Mouse (Mus musculus) retina, postnatal 7 days (tissue): ENCODE results near the gene Bcl2l14.

ENCODE experiments used
- DNase-seq: peaks from one replicate; pipeline ENCODE4 v3.0.0-alpha.2; 2012; ENCODE audit warnings: low read depth, low spot score

Gene Bcl2l14

DNA sequence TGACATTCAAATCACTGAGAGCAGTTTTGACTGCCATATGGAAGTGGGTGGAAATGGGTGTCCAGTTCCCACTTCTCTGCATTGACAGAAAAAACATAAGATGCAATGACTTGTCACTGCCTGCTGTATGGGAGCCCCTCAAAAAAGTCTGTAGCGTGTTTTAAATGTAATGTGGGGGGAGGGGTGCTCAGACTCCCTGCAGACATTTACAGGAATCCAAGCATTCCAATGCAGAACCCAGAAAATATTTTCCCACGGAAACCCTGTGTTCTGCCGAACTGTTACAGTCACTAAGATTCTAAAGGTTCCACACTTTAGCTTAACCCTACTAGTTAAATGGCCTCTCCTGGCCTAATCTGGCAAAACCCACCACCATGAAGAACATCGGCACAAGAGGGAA lies at the start of gene Bcl2l14:
Gene Bcl2l14, plus strand, starts transcription at position 301 of the 400 bp plus-strand sequence.
- DNase-seq: no peak

DNA sequence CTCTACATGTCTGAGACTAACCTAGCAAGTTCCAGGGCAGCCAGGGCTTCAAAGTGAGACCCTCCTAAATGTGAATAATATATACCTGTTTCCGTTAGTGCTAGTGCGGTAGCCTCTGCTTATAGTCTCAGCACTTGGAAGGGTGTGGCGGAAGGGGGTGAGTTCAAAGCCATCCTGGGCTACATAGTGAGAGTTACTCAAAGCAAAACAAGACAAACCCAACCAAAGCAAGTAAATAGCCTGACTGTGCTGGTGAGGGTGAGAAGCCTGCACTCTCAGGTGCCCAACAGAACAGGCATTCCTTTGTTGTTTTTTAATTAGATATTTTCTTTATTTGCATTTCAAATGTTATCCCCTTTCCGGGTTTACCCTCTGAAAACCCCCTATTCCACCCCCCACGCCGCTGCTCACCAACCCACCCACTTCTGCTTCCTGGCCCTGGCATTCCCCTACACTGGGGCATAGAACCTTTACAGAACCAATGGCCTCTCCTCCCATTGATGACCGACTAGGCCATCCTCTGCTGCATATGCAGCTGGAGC lies 47.5 kb upstream of the Bcl2l14 start:
- DNase-seq: no peak

DNA sequence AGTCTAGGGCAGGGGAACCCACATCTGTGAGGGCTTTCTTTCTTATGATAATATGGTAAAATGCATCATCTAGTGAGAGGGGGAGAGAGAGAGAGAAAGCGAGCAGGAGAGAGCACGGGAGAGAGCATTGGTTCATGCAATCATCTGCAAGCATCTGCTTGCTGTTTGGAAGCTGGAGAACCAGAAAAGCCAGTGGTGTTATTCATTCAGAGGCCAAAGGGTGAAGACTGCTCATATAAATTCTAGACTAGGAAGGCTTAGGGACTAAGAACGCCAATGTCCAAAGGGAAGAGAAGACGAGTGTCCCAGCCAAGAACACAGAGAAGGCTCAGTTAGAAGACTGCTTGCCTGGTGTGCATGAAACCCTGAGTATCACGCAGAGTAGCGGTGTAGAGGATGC lies 43.2 kb upstream of the Bcl2l14 start:
- no peak for DNase-seq

DNA sequence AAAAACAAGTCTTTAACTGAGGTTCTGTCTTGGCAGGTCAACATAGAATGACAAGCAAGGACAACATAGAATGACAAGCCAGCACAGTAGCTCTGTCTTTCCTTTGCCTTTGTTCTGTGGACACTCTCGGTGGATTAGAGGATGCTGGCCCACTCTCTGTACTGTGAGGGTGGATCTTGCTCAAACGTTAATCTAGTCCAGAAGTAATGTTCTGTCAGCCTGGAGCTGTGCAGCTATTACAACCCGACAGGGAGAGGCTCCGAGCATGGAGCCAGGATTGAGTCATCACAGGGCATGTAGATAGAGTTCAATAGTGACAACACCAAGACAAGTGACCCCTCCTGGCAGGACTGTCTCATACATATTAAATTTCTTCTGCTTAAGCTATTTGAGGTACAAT lies 42.4 kb upstream of the Bcl2l14 start:
- no peak for DNase-seq

DNA sequence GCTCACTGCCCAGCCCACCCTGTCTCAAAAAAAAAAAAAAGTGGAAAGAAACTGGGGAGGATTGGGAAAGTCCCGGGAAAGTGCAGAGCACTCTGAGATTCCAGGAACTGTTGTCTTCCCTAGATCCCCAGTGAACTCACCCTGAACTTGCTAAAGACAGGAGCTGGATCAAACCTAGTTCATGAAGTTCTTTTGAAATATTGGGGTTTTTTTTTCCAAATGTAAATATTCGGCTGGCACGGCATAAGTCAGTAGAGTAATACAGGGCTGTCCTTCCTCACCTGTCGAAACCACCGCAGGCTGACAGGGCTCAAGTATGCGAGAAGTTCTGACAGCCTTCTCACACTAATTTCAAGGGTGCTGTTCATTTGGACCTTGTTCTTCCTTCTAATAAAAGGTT lies 38.5 kb upstream of the Bcl2l14 start:
- DNase-seq: no peak

DNA sequence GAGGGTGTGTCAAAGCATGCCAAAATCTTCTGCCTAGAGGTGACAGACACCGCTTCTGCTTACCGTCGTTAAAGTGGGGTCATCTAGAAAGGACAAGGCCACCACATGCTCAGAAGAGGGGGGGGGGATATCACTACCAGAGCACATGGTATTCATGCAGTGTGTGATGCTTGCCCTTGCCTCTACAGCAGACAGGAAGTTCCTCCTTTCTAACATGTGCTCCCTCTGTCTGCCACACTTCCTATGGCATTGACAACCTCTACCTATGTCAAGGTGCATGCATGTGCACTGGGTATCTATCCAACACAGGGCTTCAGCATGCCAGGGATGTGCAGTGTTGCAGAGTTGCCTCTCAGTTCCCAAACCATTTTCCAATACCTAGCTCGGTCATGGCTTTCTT lies 36.0 kb upstream of the Bcl2l14 start:
- DNase-seq: no peak

DNA sequence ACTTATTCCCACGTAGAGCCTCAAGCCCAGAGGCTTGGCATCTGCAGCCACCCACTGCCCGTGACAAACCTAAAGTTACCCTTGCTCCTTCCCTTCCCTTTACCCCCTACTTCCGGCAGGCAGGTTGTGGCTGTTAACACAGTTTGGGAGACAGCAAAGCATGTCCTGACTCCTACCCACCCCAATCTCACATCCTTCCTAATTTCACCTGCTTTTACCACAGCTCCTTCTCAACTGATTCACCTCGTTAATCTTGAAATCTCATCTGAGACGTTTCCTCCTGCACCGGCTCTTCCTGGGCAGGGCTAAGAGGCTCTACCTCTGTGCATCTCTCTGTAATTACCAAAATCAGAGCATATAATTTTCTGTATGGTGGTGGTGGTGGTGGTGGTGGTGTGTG lies 31.5 kb upstream of the Bcl2l14 start:
- no peak for DNase-seq

DNA sequence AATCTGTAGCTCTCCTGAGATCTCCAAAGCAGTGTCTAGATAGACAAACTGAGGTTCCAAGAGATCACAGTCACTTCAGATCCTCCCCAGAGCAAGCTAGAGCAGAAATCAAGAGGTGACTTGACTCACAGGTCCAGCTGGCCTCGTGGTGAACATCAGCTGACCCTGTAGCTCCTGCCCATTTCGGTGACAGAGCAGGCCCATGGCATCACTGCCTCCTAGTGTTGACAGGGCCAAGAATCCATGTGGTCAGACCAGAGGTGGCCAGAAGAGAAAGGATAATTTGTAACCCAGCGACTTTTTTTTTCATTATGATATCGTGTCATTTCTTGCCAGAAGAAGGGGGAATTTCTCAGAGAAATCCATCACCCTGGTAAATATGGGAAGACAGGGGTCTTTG lies 30.2 kb upstream of the Bcl2l14 start:
- no peak for DNase-seq

DNA sequence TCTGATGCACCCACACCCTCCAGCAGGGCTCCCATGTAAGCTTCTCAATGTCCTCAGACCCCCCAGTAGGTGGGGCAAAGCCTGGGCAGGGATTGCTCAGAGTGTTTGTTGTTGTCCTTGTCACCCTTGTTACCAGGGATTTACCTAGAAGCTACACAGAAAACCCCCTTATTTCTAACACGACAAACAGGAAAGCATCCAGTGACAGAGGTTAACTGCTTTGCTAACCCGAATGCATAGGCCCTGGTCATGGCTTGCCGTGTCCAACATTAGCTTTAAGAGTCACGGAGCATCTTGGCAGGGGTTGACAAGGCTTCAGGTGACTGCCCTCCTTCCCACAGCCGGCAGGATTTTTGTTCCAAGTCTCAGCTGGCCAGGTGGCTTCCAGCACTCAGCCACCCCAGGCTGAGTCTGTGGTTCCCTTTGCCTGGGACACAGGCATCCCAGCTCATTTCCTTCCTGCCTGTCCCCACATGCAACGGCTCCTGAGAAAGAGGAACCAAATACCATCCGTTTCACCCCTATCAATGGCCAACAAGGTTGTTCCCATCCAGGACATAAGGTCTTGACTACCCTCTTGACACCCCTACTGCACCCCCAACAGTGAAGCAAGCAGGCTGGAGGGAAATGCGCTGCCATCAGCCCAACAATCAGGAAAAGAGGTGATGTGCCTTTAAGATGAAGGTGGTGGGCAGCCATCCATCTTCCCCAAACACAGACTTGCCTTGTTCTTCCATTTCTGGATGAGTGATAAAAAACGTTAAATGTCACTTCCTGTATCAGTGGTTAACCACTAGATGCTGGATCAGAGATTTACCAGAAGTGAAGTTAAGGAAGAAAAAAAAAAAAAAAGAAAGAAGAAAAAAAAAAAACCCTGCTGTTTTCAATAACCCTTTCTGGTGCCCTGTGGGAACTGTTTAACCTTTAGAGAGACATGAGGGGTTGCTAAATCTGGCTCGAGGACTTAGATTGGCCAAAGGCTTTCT lies 29.5 kb upstream of the Bcl2l14 start:
- DNase-seq: no peak

DNA sequence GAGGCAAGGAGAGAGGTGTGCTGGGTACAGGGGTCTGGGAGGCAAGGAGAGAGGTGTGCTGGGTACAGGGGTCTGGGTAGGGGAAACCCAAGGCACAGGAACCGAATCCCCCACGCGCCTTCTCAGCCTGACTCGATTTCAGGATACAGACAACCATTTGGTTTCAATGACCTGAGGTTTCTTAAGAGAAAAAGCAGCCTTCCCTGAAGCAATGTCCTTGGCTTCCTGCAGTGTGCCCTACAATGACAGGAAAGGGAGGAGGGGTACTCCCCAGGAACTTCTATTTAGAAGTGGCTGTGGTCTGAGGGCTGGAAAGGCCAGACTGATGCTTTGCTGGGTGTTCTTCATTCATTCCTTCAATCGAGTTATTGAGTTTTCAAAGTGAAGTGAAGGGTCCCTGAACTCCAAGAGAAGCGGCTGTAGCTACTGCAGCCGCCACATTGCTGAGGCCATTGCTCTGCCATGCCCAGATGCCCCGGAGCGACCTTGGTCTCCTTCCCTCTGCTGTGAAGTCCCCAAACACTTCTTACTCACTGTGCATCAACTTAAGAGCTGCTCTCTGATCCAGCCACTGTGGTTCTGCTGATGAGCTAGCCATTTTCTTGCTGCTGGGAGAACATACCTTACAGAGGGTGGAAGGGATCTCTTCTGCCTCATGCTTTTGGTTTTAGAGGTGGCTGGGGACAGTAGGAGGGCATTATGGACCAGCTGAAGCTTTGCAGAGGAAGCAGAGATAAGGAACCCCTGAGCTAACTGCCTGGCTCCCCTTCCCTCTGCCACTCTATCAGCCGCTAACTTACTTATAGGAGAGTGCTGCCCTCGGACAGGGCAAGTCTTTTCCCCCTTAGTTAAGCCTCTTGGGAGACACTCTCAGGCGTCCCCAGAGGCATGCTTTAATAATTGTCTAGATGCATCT lies 28.5 kb upstream of the Bcl2l14 start:
- no peak for DNase-seq

DNA sequence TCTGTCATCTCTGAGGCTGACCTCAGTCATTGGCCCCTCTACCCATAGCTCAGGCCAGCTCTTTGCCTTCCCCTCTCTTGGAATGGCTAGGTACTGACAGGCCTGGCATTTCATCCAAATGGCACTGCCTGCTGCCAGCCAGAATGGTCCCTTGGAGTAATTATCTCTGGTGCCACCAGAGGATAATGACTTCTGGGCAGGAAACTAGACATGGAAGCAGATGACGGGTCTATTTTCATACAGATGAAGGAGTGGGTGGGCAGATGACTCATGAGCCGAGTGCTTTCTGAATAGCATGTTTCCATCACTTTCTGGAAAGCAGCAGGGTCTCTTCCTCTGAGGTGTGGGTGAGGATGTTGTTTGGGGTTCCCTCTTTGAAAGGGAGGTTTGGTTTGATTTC lies 23.2 kb upstream of the Bcl2l14 start:
- no peak for DNase-seq

DNA sequence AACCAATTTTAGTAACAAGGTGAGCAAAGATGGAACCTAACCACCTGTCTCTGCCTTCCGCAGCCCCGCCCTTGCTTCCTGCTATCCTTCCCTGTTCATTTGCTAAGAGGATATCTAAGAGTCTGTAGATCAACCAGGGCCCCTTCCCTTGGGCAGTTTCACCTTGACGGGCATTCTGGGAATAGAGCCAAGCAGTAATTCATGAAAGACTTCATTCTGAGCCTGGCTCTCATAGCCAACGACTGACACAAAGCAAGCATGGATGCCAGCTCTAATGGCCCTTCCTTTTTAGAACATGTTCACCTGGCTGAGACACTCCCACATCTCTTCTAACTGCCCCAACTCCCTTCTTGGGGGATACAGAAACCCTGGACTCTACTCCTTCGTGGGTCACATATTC lies 18.9 kb upstream of the Bcl2l14 start:
- no peak for DNase-seq

DNA sequence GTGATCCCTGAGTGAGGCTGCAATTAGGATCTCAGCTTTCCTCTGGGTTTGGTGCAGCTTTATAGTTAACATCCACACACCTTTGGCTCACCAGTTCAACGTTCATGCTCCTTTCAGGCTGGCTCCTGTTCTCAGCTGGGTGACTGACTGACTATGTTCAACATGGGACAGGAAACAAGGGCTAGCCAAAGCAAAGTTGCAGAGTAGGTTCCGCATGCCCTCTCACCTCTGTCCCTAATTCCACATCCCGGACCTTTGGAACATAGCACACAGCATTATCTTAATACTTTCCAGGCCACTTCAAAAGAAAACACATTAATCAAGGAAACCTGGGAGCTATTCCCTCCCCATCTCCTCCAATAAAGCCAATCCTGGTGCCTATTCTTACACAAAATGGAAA lies 18.3 kb upstream of the Bcl2l14 start:
- DNase-seq: no peak

DNA sequence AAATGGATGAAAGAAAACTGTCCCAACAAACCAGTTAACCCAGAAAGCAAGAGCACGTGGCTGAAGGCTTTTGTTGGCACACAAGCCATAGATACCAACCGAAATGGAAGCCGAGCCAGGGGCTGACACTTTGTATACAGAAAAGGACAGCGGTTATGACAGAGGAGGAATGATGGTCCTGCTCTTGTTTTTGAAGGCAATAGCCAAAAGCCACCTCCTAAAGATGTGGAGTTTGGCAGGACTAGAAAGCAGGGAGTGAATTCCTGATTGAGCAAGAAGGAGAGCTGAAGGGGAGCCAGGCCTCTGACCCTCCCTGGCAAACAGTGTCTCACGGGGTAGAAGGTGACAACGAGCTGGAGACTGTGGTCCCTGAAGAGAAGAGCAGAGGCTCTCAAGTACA lies 14.7 kb upstream of the Bcl2l14 start:
- no peak for DNase-seq

DNA sequence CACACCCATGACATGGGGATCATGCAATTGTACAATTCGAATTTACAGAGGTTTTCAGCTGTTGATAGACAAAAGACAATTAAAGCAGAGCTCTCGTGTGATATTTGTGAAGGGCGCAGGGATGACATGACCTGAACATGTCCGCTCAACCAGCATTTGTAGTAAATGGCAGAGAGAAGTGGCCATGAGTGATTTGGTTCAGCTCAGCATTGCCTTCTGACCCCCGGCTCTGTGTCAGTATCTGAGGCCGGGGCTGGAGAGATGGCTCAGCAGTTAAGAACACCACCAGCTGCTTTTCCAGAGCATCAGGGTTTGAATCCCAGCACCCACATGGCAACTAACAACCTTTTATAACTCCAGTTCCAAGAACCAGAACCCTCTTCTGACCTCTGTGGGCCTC lies 10.2 kb upstream of the Bcl2l14 start:
- no peak for DNase-seq

DNA sequence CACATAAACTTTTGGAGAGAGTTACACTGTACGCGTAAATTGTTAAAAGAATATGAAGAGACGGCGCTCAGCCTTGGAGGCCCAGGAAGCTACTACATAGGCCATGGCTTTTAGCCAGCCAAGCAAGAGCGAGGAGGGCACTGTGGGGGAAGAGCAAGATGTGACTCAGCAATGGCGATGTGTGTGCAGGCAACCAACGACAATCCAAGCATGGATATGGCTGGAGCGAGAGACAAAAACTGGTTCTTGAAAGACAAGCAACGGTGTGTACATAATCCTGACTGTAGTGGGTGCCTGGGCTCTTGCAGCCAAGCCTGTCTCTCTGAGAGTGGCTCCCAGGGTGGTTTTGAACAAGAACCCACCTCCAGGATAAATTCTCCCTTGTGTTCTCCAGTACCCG lies 8.7 kb upstream of the Bcl2l14 start:
- DNase-seq: no peak

DNA sequence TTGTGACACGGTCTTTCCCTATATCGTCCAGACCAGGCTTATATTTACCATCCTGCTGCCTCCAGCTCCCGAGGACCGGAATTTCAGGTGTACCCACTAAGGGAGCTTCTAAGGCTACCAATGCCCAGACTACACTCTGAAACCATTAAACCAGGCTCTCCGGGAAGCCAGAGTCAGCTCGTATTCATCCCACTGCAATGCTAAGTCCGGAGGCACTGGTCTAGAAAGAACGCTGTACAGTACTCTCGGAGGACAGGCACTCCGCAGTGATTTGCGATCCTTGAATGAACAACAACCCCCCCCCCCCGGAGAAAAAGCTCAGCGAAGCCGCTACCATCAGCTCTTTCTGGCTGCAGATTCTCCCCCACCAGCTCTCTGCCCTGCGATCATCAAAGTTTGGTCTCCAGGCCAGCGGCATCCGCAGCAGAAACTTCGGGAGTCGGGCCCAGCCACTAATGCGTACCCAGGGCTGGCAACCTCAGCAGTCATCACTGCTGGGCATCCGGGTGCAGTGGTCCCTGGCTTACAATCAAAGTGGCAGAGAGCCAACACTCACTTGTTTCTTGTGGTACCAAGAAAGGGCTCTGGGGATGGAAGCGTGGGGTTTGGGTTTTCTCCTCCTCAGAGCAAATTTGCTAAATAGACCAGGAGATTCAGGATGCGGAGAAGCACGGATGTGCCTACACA lies 7.6 kb upstream of the Bcl2l14 start:
- DNase-seq: no peak

DNA sequence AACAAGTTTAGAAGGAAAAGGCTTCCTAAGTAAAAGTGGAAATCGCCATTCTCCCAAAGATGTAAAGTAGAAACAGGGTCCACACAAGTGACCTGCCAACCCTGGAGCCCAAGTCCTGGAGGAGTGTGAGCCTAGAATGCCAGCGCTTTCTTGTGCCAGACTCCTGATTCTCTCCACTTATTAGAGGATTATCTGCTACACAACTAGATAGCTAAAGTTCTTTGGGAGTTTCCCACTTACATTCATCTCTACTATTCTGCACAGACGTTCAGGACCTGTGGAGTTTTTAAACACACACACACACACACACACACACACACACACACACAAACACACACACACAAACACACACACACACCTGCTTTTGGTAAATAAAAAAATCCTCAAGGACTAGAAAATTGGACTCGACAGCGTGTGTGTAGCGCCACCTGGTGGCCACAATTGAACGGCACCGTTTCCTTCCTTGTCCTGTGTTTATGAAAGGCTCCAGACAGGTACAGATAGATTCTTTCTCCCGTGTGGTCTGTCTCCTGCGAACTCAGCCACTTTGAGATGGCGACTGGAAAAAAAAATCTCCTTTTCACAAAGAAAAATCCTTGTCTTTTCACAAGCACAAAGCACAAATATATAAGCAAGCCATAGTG lies 6.7 kb upstream of the Bcl2l14 start:
- peak; percentile 67 for DNase-seq

DNA sequence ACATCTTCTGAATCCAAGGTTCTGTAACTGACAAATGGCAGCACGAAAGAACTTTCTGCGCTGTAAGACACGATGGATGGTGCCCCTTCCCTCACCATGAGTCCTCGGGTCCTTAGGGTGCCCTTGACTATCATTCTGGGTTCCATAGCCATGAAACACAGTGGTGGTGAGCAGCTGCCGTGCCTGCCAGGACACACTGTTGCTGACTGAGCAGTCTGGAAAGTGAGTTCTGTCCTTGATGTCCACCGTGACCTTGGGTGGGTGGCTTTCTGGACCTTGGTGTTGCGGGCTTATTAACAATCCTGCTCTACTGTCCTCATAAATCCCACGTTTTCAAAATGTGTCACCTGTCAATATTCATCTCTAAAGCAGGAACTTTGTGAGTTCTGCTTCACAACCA lies 6.2 kb upstream of the Bcl2l14 start:
- no peak for DNase-seq

DNA sequence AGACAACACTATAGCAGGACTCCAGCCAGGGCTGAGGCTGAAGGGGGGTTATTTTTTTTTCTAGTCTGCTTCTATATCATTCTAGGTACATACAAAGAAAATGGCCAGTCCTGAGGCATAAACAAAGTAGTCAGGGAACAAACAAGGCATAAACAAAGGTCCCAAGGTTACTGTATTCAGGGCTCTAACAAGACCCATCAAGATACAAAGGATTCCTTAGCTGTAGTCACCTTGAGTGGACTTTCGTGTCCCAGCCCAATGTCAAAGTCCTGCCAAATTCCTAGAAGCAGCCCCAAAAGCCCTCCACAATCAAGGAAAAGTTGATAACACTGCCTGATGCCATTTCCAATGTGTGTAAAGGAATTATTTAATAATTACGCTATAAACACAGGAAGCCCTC lies 5.3 kb upstream of the Bcl2l14 start:
- no peak for DNase-seq
